Mouse (Mus musculus) right cerebral cortex, postnatal 25 days (tissue): ENCODE results near the gene Tex12.

Experiments used
- DNase-seq: peaks from one replicate; pipeline ENCODE4 v3.0.0; 2022

Tex12 gene

DNA sequence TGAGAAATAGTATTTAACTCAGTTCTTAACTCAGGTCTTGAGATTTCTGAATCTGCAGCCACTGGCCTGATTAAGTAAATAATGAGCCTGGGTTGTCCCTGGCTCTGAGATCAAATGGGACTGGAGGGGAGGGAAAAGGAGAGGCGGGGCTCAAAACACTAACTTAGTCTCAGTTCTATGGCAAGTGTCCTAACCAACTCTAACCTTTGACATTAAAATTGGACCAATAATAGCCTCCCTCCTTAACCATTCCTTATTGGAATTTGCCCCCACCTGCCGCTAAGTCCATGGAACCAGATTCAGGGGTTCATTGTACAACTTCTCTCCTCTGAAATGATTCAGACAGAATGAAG is 6.1 kb downstream of the Tex12 start, which contains the start of gene Bco2:
TSS of gene Bco2 (minus strand) at position 88 of the 353 bp plus-strand sequence.
- DNase-seq, result peak; percentile 7

DNA sequence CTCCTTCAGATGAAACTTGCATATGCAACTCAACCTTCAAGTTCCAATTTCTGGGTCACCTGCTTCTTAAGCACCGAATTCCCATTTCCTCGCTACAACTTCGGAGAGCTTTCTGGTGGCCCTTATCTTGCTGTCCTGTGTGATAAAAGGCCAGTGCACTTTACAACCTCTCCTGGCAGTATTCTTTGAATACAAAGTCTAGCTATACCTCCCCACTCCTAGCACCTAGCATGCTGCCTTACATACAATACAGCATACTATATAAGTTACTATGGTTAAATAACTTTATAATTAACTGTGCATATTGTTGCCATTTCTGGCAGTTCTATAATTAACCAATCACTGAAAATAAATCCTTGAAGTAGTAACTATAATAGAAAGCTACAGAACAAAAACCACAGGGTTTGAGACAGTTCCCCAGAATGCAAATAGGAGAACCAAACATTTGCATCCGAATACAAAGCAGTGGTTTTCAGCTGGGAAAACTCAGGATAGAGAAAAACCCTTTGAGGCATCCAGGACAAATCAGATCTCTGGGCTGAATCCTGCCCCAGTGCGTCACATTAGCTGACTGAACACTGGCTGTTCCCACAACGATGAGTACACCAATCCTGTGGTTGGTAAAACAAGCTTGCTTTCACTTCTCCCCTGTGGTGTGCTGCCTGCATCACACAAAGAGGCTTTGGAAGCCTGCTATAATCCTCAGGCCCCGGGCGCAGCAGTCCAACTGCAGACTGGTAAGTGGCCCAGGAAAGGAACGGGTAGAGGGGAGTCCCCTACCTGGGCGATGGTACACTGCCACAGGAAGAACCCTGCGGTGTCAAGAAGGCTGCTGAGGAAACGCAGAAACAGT is 6.7 kb downstream of the Tex12 start, which contains the start of gene Il18:
TSS of gene Il18 (plus strand) at position 587 of the 853 bp plus-strand sequence.
- DNase-seq, result peak; percentile 47

DNA sequence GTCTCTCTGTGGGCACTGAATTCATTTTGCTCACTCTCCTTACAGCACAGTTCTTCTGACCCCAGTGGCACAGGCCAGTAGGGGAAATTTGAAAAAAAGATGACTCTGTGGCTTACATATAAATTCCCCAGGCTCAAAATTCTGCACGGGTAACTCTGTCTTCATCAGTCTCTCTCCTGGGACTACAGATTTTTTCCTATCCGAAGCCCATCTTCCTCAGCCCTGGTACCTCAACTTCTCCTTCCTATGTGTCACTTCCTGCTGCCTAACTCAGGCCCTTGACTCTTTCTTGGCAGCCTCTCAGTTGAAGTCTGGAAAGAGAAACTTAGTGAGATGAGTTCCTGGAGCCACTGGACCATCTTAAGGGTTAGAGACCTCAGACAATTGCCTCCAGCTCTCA is 7.6 kb downstream of the Tex12 start:
- no peak for DNase-seq

DNA sequence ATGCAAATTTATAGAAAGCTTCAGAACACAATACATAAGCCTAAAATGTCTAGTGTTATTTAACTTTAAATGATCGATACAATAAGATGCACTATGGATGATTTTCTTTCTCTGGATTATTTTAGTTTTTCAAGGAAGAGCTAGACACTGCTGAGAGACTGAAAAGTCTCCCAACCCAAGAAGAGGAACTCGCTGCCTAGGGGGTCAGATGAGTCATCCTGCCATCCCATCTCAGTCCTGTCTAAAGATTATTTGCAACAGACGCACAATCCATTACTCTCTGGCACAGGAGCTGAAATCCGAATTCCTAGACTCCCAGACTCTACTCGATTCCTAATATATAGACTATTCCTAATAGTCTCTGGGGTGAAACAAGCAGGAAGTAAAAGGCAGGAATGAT is 8.9 kb downstream of the Tex12 start:
- DNase-seq, result no peak

DNA sequence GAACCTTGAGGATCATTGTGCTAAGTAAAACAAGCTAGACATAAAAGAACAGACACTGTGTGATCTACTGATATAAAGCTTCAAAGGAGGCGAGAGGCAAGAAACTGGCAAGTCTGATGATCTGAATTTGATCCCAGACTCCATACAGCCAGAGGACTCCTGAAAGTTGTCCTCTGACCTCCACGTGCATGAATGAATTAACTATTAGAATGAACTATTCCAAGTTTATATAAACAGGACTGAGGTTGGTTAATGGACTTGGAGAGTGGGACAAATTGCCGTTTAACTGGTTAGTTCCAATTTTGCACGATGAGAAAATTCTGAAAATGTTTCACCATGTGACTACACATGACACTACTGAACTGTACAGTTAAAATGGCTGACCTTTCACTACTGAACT is 12.2 kb downstream of the Tex12 start:
- no peak for DNase-seq

DNA sequence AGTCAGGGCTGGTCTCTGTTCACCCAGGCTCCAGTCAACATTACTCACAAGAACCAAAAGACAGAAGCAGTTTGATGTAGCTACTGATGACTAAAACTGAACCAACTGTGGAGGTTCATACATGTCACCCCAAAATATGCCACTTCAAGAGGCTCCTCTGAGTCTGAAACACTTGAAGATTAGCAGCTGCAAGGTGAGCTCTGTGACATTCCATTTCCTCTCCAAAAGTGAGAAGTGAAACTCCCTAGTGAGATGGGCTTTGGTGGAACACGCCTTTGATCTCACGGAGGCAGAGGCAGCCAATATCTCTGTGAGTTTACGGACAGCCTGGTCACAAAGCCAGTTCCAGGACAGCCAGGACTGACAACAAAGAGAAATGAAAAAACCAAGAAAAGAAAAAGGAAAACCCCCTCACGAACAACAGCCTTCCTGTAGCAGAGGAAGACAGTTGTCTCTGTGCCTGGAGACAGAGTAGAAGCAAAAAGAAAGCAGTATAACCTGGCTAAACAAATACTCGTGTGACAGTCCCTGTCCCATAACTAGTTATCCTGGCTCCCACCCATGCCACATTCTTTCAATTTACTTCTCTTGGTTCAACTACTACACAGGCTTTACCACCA is 13.2 kb downstream of the Tex12 start:
- no peak for DNase-seq

DNA sequence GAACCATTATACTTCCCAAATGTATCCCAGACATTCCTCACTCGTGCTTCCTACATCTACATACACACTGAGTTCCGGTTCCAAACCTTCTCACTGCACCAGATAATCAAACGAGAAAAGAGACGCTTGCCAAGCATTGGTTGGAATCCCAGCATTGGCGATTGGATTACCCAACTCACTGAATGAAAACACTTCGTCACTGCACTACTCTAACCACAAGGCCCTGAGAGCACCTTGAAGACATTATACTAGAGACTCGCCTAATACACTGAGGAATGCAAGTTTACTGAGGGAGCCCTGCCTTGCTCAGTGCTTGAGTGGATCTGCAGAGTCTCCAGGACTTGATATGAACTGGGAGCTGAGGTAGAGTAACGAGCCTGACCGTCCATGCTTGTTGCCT is 18.7 kb downstream of the Tex12 start:
- no peak for DNase-seq

DNA sequence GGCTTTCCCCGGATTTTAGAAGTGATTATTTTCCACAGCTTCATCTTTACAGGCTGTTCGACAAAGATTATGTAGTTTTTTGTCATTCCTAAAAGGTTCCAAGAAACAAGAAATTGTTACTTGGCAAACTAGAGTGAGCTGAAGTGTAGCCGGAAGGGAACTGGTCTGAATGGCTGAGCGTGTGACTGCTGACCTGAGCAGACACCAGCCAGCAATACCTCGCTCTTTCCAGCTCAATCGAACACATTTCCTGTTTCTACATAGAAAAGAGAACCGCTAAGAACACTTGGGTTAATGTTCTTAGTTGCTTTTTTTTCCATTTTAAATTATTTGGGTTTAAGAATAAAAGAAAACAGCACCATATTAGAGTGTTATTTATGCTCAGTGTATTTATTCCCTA is 21.0 kb downstream of the Tex12 start:
- DNase-seq, result no peak

DNA sequence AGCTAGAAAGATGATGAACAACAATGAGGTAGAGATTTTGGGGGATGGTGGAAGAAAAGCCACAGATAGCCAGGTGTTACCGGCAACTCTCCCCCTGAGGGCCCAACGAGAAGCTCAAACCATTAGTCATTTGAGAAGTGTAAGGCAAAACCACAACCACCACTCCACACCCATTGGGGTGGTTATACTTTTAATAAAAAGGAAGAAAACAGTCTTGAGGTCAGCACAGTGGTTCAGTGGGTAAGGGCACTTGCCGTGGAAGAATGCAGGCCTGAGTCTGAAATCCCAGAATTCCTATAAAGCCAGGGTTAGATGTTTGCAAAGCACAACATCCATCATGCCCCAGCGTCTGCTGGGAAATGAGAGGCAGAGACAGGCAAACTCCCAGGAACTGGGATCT is 23.8 kb downstream of the Tex12 start:
- DNase-seq, result no peak

DNA sequence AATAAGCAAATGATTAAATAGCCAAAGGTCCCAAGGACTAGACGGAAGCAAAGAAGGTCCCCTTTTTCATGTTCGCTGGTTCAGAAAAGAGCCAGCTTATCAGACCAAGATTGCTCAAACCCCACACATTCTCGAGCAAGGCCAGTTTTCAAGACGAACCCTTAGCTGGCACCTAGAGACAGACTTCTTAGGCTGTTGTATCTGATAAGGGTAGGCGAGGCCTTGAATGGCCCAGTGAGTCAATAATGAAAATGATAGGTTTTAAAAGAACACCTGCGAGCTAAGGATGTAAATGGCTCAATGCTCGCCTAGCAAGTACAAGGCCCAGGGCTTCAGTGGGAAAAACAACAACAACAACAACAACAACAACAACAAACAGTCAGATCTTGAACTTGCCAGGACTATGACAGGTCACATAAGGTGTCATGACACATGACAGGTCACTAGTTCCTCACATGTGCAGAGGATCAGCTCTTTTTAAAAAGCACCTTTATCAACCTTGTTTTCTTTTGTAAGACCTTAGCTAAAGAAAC is 24.5 kb downstream of the Tex12 start:
- DNase-seq, result no peak

DNA sequence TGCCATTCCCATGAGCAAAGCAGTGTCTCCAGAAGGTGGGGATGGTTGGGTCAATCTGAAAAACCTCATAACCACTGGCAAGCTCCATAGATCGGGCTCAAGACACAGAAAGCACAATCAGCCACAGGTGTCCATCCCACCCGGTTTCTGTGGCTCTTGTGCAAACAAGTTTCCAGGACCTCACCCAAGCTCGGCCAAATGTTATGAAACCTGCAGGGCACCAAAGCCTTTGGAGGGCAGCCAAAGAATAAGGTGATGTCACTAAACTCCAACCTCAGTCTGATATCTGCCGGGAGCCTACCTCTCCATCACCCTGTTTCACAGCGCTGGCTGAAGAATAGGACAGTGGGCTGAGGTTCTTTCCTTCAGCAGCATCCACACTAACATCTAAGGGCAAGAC is 25.2 kb downstream of the Tex12 start:
- no peak for DNase-seq

DNA sequence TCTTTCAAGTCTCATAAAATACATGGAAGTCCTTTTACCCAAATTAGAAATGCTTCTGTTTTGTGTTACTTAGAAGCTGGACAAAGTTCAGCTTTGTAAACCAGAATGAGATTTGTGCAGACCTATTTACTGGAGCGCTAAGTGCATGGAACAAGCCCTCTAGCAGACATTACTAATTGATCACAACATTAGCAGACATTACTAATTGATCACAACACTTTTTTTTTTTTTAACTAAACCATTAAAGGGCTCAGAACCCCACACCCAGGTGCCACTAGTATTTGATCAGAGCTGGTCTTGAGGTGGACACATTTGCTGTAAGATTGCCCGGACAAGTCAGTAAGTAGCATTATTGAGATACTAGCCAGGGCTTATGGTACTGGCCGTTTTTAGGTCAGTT is 27.3 kb downstream of the Tex12 start:
- no peak for DNase-seq

DNA sequence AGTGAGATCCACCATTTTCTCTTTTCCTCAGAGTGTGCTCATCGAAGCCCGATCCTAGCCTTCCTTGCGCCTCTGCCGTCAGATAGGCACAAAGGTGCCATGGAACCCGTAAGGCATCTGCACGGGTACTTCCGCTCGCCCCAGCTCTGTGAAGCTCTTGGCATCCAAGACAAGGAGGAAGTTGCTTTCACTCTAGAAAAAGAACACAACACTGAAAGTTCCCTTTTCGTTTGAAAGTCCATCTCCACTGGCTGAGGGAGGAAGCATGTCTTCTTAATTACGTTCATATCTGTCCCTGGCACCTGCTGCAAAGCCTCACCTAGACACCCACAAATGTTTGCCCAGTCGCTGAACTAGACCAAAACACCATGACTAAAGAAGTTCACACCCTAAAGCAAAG is 27.8 kb downstream of the Tex12 start:
- DNase-seq, result no peak

DNA sequence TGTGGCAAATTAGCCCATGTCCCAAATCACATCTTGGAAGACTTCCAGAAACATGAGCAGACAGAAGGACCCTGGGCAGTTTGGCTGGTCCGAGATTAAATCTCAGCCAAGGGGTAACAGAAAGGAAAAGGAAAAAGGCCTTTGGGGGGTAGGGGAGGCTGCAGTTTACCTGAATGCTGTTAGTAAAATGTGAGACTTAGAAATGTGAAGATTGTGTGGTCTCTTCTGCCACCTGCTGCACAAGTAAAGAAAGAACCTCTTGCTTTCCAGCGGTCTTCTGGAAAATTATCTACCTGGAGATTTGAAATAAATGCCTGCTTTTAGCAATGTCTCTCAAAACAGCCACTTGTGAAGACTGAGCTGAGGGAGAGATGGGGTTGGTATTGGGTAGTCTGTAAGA is 30.2 kb downstream of the Tex12 start:
- DNase-seq, result peak; percentile 27

DNA sequence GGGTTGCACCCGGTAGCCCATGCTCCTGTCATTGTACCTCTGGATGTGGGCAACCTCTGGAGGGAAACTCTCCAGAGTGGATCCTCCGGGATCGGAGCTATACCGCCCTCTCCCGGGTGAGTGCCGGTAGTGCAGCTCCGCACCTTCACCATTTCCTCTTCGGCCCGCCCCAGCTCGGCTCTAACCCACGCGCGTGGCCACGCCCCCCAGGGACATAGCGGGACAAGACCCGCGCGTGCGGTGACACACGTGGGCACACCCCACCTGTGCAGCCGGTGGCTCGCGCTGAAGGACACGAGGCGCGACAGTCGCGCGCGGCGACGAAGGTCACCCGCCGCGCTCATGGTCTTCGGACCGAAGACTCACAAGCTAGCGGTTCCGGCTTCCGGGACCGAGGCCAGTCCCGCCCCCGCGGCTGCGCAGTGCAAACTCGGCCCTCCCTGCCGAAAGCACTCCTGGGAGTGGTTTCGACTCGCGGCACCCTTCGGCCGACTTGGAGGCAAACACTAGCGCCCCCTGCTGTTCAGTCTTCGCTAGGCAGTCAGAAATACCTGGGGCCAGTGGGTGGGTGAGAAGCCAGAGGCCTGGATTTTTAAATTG is 32.7 kb downstream of the Tex12 start, which contains the start of gene Pts:
TSS of gene Pts (minus strand) at position 432 of the 600 bp plus-strand sequence.
- DNase-seq, result peak; percentile 97

DNA sequence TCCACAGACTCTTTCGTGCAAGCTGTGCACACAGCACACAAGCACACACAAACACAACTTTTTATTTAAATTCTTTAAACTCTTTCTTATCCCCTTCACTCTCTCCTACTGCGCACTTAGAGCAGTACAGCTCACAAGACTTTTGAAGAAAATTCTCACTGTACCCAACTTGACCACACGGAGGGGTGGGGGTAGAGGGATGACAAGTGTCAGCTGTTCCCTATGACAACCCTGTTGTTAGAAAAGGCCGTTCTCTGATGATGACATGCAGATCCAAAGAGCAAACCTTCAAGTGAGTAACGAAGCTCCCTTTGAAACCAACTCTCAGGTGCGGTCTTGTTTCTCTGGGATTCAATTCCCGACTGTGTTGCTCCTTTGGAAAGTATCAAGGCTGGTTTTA is 33.3 kb downstream of the Tex12 start:
- no peak for DNase-seq

DNA sequence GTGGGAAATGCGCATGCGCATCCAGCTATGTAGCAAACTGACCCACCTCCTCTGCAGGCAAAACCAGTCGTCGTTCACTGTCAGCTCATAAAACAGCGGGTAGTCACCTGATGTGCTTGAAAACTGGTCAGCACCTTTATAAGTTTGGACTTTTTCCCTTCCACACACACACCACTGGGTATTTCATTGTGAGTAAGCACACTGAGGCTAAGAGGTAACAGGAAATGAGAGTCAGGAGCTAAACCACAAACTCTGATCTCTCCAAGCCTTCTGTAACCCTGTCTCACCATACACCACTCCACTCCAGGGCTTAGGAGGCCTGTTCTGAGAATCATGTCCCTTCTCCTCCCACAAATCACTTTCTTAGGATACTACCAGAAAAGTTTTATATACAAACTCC is 35.5 kb downstream of the Tex12 start:
- no peak for DNase-seq

DNA sequence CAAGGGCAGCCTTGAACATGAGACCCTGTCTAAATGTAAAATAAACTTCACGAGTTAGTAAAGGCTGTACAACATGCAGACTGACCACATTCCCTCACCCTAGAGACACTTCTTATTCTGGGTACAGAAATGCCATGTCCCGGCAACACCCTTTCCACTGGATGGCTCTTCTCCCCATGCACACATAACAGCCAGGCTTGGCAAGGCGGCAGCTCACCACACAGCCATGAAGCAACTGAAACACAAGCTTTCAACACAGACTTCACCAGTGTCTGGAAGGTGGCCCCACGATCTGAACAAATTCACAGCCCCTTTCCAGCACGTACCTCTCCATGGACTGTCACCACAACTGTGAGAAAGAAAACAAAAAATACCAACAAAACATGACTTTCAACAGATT is 36.2 kb downstream of the Tex12 start:
- DNase-seq, result no peak

DNA sequence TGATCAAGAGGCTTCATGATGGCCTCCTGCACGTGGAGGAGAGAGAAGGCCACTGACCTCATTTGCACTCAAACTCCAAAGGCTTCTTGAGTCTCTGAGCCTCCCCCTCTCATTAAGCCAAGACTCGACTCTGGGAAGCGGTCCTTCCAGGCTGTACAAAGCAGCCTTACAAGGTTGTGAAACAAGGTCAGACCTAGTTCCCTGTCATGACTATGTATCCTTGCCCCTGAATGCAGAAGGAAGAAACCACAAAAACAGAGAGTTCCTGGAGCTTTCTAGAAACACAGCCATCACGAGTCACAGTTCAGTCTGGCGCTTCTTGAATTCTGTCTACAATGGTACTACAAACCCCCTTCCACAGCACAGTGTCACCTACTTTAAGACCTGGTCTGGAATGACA is 38.6 kb downstream of the Tex12 start:
- no peak for DNase-seq

DNA sequence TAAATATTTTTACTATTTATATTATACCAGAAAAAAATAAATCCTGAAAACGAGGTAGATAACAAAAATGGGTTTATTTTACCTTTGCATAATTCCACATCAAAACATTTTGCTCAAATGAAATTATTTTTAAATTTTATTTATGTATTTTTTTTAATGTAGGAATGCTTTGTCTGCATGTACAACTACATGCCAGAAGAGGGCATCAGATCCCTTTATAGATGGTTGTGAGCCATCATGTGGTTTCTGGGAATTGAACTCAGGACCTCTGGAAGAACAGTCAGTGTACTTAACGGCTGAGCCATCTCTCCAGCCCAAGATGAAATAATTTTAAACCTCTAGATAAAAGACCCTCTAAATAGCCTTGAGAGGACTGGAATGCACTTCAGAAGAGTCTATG is 39.6 kb downstream of the Tex12 start:
- no peak for DNase-seq

DNA sequence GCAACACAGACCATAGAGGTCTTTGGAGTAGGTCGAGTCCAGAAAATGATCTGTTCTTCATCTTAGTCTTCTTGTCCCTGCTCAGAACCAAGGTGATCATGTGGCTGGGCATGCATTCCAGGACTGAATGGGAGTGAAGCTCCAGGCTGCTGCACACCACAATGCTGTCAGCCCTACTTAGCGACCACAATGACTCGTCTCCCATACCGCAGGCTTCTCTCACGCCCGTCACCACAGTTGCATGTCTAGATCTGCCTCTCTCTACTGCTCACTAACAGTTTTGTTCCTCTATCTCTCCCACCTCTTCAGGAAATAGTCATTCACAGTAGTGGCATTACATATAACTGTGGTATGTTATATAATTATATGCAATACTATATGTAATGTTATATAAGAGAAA is 40.4 kb downstream of the Tex12 start:
- no peak for DNase-seq

DNA sequence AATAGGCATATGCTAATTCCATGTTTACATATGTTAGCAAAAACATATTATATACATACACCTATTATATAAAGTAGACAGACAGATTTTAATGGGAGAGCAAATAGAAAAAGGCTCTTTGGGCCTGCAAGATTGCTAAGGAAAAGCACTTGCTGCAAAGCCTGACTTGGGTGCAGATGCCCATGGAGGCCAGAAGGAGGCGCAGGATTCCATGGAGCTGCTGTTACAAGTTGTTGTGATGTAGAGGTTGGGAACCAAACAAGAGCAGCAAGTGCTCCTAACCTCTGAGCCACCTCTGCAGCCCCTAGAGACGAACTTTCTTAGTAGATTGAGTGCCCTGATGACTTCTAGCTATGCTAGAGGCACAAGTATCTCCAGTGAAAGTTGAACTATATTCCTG is 42.3 kb downstream of the Tex12 start:
- no peak for DNase-seq

DNA sequence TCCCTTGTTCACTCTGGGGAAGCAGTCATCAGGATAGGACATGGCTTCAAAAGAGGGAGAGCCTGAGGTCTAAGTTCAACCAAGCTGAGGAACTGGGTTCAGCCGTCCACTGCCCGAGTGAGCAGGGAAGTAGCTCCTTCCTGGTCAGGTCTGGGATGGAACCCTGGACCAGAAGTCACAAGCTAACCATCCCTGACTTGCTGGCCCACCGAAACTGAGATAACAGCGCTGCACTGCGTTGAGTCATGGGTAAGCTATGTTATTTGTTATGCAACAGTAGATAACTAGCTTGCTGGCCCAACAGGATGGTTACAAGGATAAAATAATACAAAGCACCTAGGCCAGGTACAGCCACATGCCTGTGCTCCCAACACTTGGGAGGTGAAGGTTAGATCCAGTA is 45.7 kb downstream of the Tex12 start:
- DNase-seq, result no peak

DNA sequence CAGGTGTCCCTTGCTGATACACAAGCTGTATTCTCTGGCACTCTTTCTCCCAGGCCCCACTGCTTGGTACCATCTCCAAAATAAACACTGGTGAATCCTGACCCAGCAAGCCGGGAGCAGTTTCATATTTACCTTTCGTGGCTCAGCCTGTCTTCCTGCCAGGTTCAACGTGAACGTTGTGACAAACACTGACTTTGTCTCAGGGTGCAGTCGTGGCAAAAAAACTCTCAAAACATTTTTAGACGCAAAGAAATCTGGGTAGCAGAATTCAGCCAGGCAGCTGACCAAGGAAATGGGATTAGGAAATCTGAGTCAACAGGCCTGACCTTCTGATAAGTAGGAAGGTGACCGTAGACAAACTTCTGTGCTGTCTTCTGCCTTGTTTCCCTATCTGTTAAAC is 53.6 kb downstream of the Tex12 start:
- no peak for DNase-seq
